Mouse (Mus musculus): ENCODE data around the gene Gzmb.

GRCm38 (mm10) chr14:56296106-56296505, 34.0 kb upstream of the Gzmb start:
- no peak for TF ChIP-seq MAFK (IDR thresholded peaks at IDR 0.05; ENCODE audit: insufficient read depth, low read depth, low read length)
- TF ChIP-seq ZC3H11A (IDR thresholded peaks at IDR 0.05; ENCODE audit: borderline replicate concordance, low read depth, low read length) = no peak
